Comparison of ENCODE assay signal across 8 mouse cellular contexts in genomic region chr10:77970481-77970880, GRCm38 (mm10). TPM values are rescaled to one million over a fixed set of nuclear protein-coding genes. Genes with fewer than 3 reads are reported as not detected.
DNase-seq lines count a peak whose midpoint lies in the region; ATAC-seq and TF ChIP-seq lines count a peak whose summit lies in the region.

TSS of gene Trpm2 (minus strand) at chr10:77970563.

- H3K27me3 ChIP-seq in forebrain, postnatal 0 days (ENCODE audit: insufficient read depth, low read length), result no peaks in the 10 kb centered on the region

- H3K27ac ChIP-seq in forebrain, postnatal 0 days (ENCODE audit: low read depth, low read length), result no peak within 1 kb of the TSS
- H3K27ac ChIP-seq in macrophage, result peak within 1 kb of the TSS; percentile 95

- H3K9me3 ChIP-seq in forebrain, postnatal 0 days (ENCODE audit: low read length), result no peaks in the 10 kb centered on the region

- peak within 1 kb of the TSS; percentile 91 for H3K4me2 ChIP-seq in forebrain, postnatal 0 days (ENCODE audit: low read depth)

- peak within 1 kb of the TSS; percentile 43 for H3K4me3 ChIP-seq in forebrain, postnatal 0 days (ENCODE audit: low read depth, low read length)
- peak within 1 kb of the TSS; percentile 7; the same call in 1 of the 2 replicates for H3K4me3 ChIP-seq in macrophage (ENCODE audit: inconsistent target)

- no peaks in the 10 kb centered on the region for H3K79me2 ChIP-seq in macrophage (ENCODE audit: inconsistent target)

- H3K36me3 ChIP-seq in forebrain, postnatal 0 days (ENCODE audit: insufficient read depth), result no peaks in the 10 kb centered on the region
- no peaks in the 10 kb centered on the region for H3K36me3 ChIP-seq in macrophage (ENCODE audit: inconsistent target)

- no peak for ATAC-seq in forebrain, postnatal 0 days
- ATAC-seq in CD4-positive, CD25-positive, alpha-beta regulatory T cell, adult 4 months, result no peak

- TF ChIP-seq CTCF in forebrain, postnatal 0 days (IDR thresholded peaks at IDR 0.05; ENCODE audit: low read depth), result no peak

- peak within 1 kb of the TSS; percentile 53 for H3K9ac ChIP-seq in forebrain, postnatal 0 days

- H3K4me1 ChIP-seq in forebrain, postnatal 0 days (ENCODE audit: insufficient read depth), result no peaks in the 10 kb centered on the region; the same call in 1 of the 2 replicates

- WGBS in forebrain, postnatal 0 days, result 93% methylated on average over 6 of the region's 6 CpGs
- WGBS in macrophage (ENCODE audit: missing documents), result 1% methylated on average over 6 of the region's 6 CpGs

- DNase-seq in layer of hippocampus, adult 11-12 months (ENCODE audit: low spot score), result peak; percentile 55
- DNase-seq in layer of hippocampus, adult 9-10 months (ENCODE audit: low spot score), result no peak
- DNase-seq in forebrain, postnatal 0 days, result no peak
- DNase-seq in left cerebral cortex, adult 8-10 months (ENCODE audit: low spot score in 2 of 2), result peak in 1 of 2 experiments; percentile 13
- DNase-seq in embryo, embryonic 10.5 days (ENCODE audit: low spot score), result no peak
- DNase-seq in thymus, postnatal 10 days (ENCODE audit: low spot score in 2 of 2), result no peak

RNA-seq across cellular contexts. Expression of gene Trpm2, which starts in this region (rescaled TPM):
- 5.5 and 8.7 TPM in 2 replicates for total RNA-seq in forebrain, postnatal 0 days (2014; rRNA removed)
- 2.4 and 4.5 TPM in 2 replicates for polyA plus RNA-seq in forebrain, postnatal 0 days (2015; fragmentation: Nextera tagmentation; extraction: Ambion mirVana)
- total RNA-seq in left cerebral cortex, adult 8-10 months (2022), result 10 to 100 TPM; 49.9 to 64.9 (median 51.2) TPM
- total RNA-seq in macrophage (2018; cell fraction: chromatin; rRNA removed), result 100 to 1,000 TPM in 8 of 26 experiments, 10 to 100 TPM in 17, 1 to 10 TPM in 1; 7.4 to 153 (median 58.0) TPM
- 10 to 100 TPM in 6 of 26 experiments, 1 to 10 TPM in 20; 2.9 to 18.3 (median 6.9) TPM for total RNA-seq in macrophage (2018; cell fraction: cytosol; rRNA removed)
- total RNA-seq in macrophage (2018; cell fraction: nucleus; rRNA removed), result 10 to 100 TPM; 13.1 to 91.6 (median 37.6) TPM
- polyA plus RNA-seq in macrophage (2018), result 2.6 to 5.5 TPM (median 4.7 TPM) in 3 replicates
- polyA plus RNA-seq in CD4-positive, CD25-positive, alpha-beta regulatory T cell, adult 4 months (2017; shearing (Covaris generic)), result 1 to 10 TPM in 1 of 2 experiments, not detected in 1; 1.2 TPM
